13 mouse cellular contexts compared by ENCODE assay signal in the genomic region with DNA sequence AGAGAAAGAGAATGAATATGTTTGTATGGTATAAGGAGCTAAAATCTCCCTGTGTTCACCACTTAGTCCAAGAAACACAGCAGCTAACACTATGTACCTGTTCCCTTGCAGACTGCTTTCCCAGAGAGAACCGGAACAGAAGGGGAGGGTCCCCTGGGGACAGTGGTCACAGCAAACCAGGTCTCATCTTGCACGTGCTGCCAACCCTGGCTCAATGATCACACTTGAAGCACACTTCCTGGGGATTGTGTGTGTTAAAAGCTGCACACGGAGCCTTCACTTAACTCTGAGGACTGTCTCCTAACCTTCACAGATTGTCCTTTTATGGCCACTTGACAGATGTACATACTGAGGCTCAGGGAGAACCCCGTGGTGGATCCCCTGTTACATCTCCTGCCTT.
"Had no signal": no experiment of that assay in that cellular context is flagged by ENCODE, and none has a peak within 500 bp of the region (broad histone marks: within the 10 kb centered on the region; RNA-seq: fewer than 3 reads in every experiment).

No protein-coding gene starts in this region.

- H3K27ac ChIP-seq: layer of hippocampus, adult 2 months; limb, embryonic 12.5 days; midbrain, embryonic 15.5 days; stomach, embryonic 15.5 days had no signal

- H3K4me1 ChIP-seq: midbrain, embryonic 15.5 days; stomach, embryonic 15.5 days had no signal

- H3K4me3 ChIP-seq: layer of hippocampus, adult 2 months; limb, embryonic 12.5 days; megakaryocyte, embryonic 14.5 days; midbrain, embryonic 15.5 days; stomach, embryonic 15.5 days had no signal

- H3K27me3 ChIP-seq: midbrain, embryonic 15.5 days; stomach, embryonic 15.5 days had no signal

- H3K4me2 ChIP-seq: limb, embryonic 12.5 days; midbrain, embryonic 11.5 days; midbrain, embryonic 15.5 days; stomach, embryonic 15.5 days had no signal

- H3K9me3 ChIP-seq: limb, embryonic 12.5 days; midbrain, embryonic 15.5 days; stomach, embryonic 15.5 days had no signal

- H3K36me3 ChIP-seq: limb, embryonic 12.5 days; midbrain, embryonic 15.5 days; stomach, embryonic 15.5 days had no signal

- ATAC-seq: intestine, postnatal 0 days; midbrain, embryonic 15.5 days had no signal

- DNase-seq: kidney, adult 8-10 months; kidney, postnatal 4 days; liver; liver, postnatal 0 days; right cerebral cortex, postnatal 25 days; thymus, postnatal 36 days had no signal

- H3K9ac ChIP-seq: limb, embryonic 12.5 days; liver, postnatal 0 days; midbrain, embryonic 15.5 days; stomach, embryonic 15.5 days had no signal
